12 mouse cellular contexts compared by ENCODE assay signal in the genomic region with DNA sequence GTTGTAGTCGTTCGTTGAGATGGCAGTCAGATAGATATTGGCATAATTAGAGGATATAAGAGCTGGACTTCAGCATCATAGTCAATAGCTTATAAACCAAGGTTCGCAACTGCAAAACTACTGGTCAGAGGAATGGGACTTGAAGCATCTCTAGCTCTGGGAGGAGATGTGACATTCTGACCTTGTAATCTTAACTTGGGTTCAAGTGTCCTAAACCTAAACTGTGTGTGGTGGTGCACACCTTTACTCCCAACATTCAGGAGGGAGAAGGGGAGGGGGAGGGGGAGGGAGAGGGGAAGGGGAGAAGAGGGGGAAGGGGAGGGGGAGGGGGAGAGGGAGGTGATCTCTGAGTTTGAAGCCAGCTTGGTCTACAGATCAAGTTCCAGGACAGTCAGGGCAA.
"Had no signal": no experiment of that assay in that cellular context is flagged by ENCODE, and none has a peak within 500 bp of the region (broad histone marks: within the 10 kb centered on the region; RNA-seq: fewer than 3 reads in every experiment).

No protein-coding gene starts in this region.

- DNase-seq: left cerebral cortex, postnatal 4 days; liver; liver, embryonic 13.5 days; liver, postnatal 0 days; lung, adult 18-20 months; lung, adult 2 months; lung, embryonic 14.5 days; lung, postnatal 10 days; lung, postnatal 14 days; lung, postnatal 36 days; lung, postnatal 4 days; midbrain, embryonic 14.5 days had no signal
